Mouse (Mus musculus) limb, embryonic 13.5 days (tissue): ENCODE measurements around the gene Abl2. TPM values are rescaled to one million over a fixed set of nuclear protein-coding genes. Genes with fewer than 3 reads are reported as not detected.

Experiments
- ATAC-seq: fragments of 200-750 bp; cut with Nextera tagmentation; 2 replicates; pipeline ENCODE4 v1.8.0; 2017; ENCODE audit warnings: low read depth, moderate number of reproducible peaks, moderate TSS enrichment; ENCODE audit not compliant: low FRiP score
- H3K27ac ChIP-seq: fragments of 300-500 bp; sonication (generic); 2 replicates; pipeline ENCODE4 v1.5.1; 2015; ENCODE audit warnings: inconsistent platforms, mild to moderate bottlenecking, moderate library complexity
- H3K27me3 ChIP-seq: fragments of 300-500 bp; sonication (generic); 2 replicates; pipeline ENCODE4 v1.6.1; 2015; ENCODE audit warnings: mild to moderate bottlenecking, inconsistent platforms
- H3K36me3 ChIP-seq: fragments of 300-500 bp; sonication (generic); 2 replicates; pipeline ENCODE4 v1.6.1; 2015; ENCODE audit warnings: inconsistent platforms, mild to moderate bottlenecking, moderate library complexity
- H3K4me1 ChIP-seq: fragments of 300-500 bp; sonication (generic); 2 replicates; pipeline ENCODE4 v1.6.1; 2015; ENCODE audit warnings: inconsistent platforms
- H3K4me2 ChIP-seq: fragments of 300-500 bp; sonication (generic); replicated peaks from 2 replicates; pipeline ENCODE4 v1.6.1; 2015; ENCODE audit warnings: inconsistent platforms, mild to moderate bottlenecking, moderate library complexity
- H3K4me3 ChIP-seq: fragments of 300-500 bp; sonication (generic); 2 replicates; pipeline ENCODE4 v1.5.1; 2015; ENCODE audit warnings: moderate library complexity, mild to moderate bottlenecking, inconsistent platforms
- H3K9ac ChIP-seq: fragments of 300-500 bp; sonication (generic); 2 replicates; pipeline ENCODE4 v1.6.1; 2015; ENCODE audit warnings: mild to moderate bottlenecking, inconsistent platforms
- H3K9me3 ChIP-seq: fragments of 300-500 bp; sonication (generic); 2 replicates; pipeline ENCODE4 v1.6.1; 2016; ENCODE audit warnings: inconsistent platforms
- WGBS: fragments of 180-500 bp; shearing (Covaris S2); methylation state at CpG from one replicate; pipeline ENCODE4 v1.1.7; 2015; 5-methylcytosine and 5-hydroxymethylcytosine counted together
- polyA plus RNA-seq: library from polyadenylated mRNA; unstranded; fragments of >200 nt; fragmentation: Nextera tagmentation; extraction: Ambion mirVana; gene quantifications from 2 replicates; pipeline ENCODE4 v1.2.1, GENCODE M21; 2015

Gene Abl2
- polyA plus RNA-seq, 1 experiment from 2014 or later, result 5.3 TPM

GRCm38 (mm10) chr1:156641808-156642207 is 83.2 kb downstream of the Abl2 start:
- ATAC-seq, result no peak
- peaks cover 29% of the 10 kb centered on the region for H3K4me1 ChIP-seq
- no peak overlapping the region for H3K4me3 ChIP-seq
- no peak overlapping the region for H3K27ac ChIP-seq
- H3K4me2 ChIP-seq, result no peak overlapping the region
- no peaks in the 10 kb centered on the region for H3K27me3 ChIP-seq
- no peaks in the 10 kb centered on the region for H3K9me3 ChIP-seq
- WGBS, result 87% methylated on average over 10 of the region's 10 CpGs
- peaks cover 51% of the 10 kb centered on the region for H3K36me3 ChIP-seq
- no peak overlapping the region for H3K9ac ChIP-seq

GRCm38 (mm10) chr1:156642813-156643212 is 84.2 kb downstream of the Abl2 start:
- H3K27ac ChIP-seq, result 0 out of 2 replicates have a peak overlapping the region, but pooled peaks have one; percentile 28
- no peaks in the 10 kb centered on the region for H3K27me3 ChIP-seq
- H3K9me3 ChIP-seq, result no peaks in the 10 kb centered on the region
- peak; percentile 29; the same call in 1 of the 2 replicates for ATAC-seq
- H3K4me1 ChIP-seq, result peaks cover 29% of the 10 kb centered on the region
- H3K4me3 ChIP-seq, result no peak overlapping the region
- no peak overlapping the region for H3K9ac ChIP-seq
- 43% methylated on average over 12 of the region's 12 CpGs for WGBS
- H3K4me2 ChIP-seq, result no peak overlapping the region
- peaks cover 44% of the 10 kb centered on the region for H3K36me3 ChIP-seq

- Histone ChIP-seq H3K27me3 (no peaks in the 10 kb centered on the region), H3K4me2 (no peak overlapping the region), H3K27ac (no peak overlapping the region), H3K9me3 (no peaks in the 10 kb centered on the region), H3K9ac (no peak overlapping the region), H3K36me3 (peaks cover 52% of the 10 kb centered on the region), H3K4me1 (peaks cover 29% of the 10 kb centered on the region), H3K4me3 (no peak overlapping the region)
- 40% methylated on average over 10 of the region's 10 CpGs for WGBS
- ATAC-seq, result no peak
These were observed 85.5 kb downstream of the Abl2 start for GRCm38 (mm10) chr1:156644061-156644460.

- no peak overlapping the region for H3K4me3 ChIP-seq
- no peak for ATAC-seq
- H3K4me1 ChIP-seq, result peaks cover 29% of the 10 kb centered on the region
- no peaks in the 10 kb centered on the region for H3K27me3 ChIP-seq
- peaks cover 48% of the 10 kb centered on the region for H3K36me3 ChIP-seq
- 52% methylated on average over 13 of the region's 13 CpGs for WGBS
- no peak overlapping the region for H3K4me2 ChIP-seq
- H3K9me3 ChIP-seq, result no peaks in the 10 kb centered on the region
- no peak overlapping the region for H3K27ac ChIP-seq
- H3K9ac ChIP-seq, result no peak overlapping the region
These were observed 86.4 kb downstream of the Abl2 start for GRCm38 (mm10) chr1:156644780-156645523.

GRCm38 (mm10) chr1:156645971-156646370 is 87.4 kb downstream of the Abl2 start:
- no peaks in the 10 kb centered on the region for H3K27me3 ChIP-seq
- WGBS, result 79% methylated on average over 4 of the region's 4 CpGs
- H3K36me3 ChIP-seq, result peaks cover 38% of the 10 kb centered on the region
- no peaks in the 10 kb centered on the region for H3K9me3 ChIP-seq
- H3K9ac ChIP-seq, result no peak overlapping the region
- no peak overlapping the region for H3K27ac ChIP-seq
- ATAC-seq, result no peak
- H3K4me1 ChIP-seq, result peaks cover 29% of the 10 kb centered on the region
- no peak overlapping the region for H3K4me2 ChIP-seq
- no peak overlapping the region for H3K4me3 ChIP-seq

GRCm38 (mm10) chr1:156648705-156649104 is 90.1 kb downstream of the Abl2 start:
- no peak for ATAC-seq
- peaks cover 31% of the 10 kb centered on the region for H3K4me1 ChIP-seq
- H3K27me3 ChIP-seq, result no peaks in the 10 kb centered on the region
- H3K9ac ChIP-seq, result no peak overlapping the region
- H3K9me3 ChIP-seq, result no peaks in the 10 kb centered on the region
- H3K36me3 ChIP-seq, result peaks cover 20% of the 10 kb centered on the region
- no peak overlapping the region for H3K27ac ChIP-seq
- no peak overlapping the region for H3K4me3 ChIP-seq
- WGBS, result 32% methylated on average over 2 of the region's 2 CpGs
- H3K4me2 ChIP-seq, result no peak overlapping the region

GRCm38 (mm10) chr1:156650631-156651030 is 92.0 kb downstream of the Abl2 start:
- 83% methylated on average over 9 of the region's 9 CpGs for WGBS
- no peak for ATAC-seq
- no peak overlapping the region for H3K27ac ChIP-seq
- H3K27me3 ChIP-seq, result no peaks in the 10 kb centered on the region
- peaks cover 34% of the 10 kb centered on the region for H3K4me1 ChIP-seq
- no peak overlapping the region for H3K4me3 ChIP-seq
- H3K36me3 ChIP-seq, result peaks cover 21% of the 10 kb centered on the region
- no peak overlapping the region for H3K9ac ChIP-seq
- no peaks in the 10 kb centered on the region for H3K9me3 ChIP-seq
- no peak overlapping the region for H3K4me2 ChIP-seq

- no peak overlapping the region for H3K4me3 ChIP-seq
- H3K9me3 ChIP-seq, result no peaks in the 10 kb centered on the region
- peak; percentile 29; the same call in 1 of the 2 replicates for ATAC-seq
- H3K4me1 ChIP-seq, result peaks cover 34% of the 10 kb centered on the region
- H3K27ac ChIP-seq, result no peak overlapping the region
- no peak overlapping the region for H3K4me2 ChIP-seq
- H3K36me3 ChIP-seq, result peaks cover 25% of the 10 kb centered on the region
- H3K9ac ChIP-seq, result no peak overlapping the region
- H3K27me3 ChIP-seq, result no peaks in the 10 kb centered on the region
- WGBS, result 45% methylated on average over 6 of the region's 6 CpGs
These were observed 93.7 kb downstream of the Abl2 start for GRCm38 (mm10) chr1:156652189-156652822.

- Histone ChIP-seq H3K36me3 (peaks cover 12% of the 10 kb centered on the region), H3K9ac (peak overlapping the region; percentile 14; the same call in 1 of the 2 replicates), H3K27ac (peak overlapping the region; percentile 28; the same call in 1 of the 2 replicates), H3K4me3 (no peak overlapping the region), H3K4me1 (peaks cover 34% of the 10 kb centered on the region), H3K4me2 (no peak overlapping the region), H3K9me3 (no peaks in the 10 kb centered on the region), H3K27me3 (no peaks in the 10 kb centered on the region)
- 47% methylated on average over 13 of the region's 13 CpGs for WGBS
- ATAC-seq, result no peak
These were observed 96.3 kb downstream of the Abl2 start for GRCm38 (mm10) chr1:156654735-156655530.

- no peak overlapping the region for H3K4me3 ChIP-seq
- ATAC-seq, result no peak
- no peak overlapping the region for H3K27ac ChIP-seq
- H3K27me3 ChIP-seq, result no peaks in the 10 kb centered on the region
- WGBS, result 87% methylated on average over 4 of the region's 4 CpGs
- H3K9me3 ChIP-seq, result no peaks in the 10 kb centered on the region
- H3K4me1 ChIP-seq, result peaks cover 27% of the 10 kb centered on the region
- peaks cover 12% of the 10 kb centered on the region for H3K36me3 ChIP-seq
- no peak overlapping the region for H3K9ac ChIP-seq
- no peak overlapping the region for H3K4me2 ChIP-seq
These were observed 98.9 kb downstream of the Abl2 start for GRCm38 (mm10) chr1:156657523-156657922.

- WGBS, result 86% methylated on average over 5 of the region's 5 CpGs
- ATAC-seq, result no peak
- Histone ChIP-seq H3K27ac (no peak overlapping the region), H3K9ac (no peak overlapping the region), H3K4me1 (peaks cover 19% of the 10 kb centered on the region), H3K4me3 (no peak overlapping the region), H3K4me2 (no peak overlapping the region), H3K36me3 (peaks cover 9% of the 10 kb centered on the region), H3K9me3 (no peaks in the 10 kb centered on the region), H3K27me3 (no peaks in the 10 kb centered on the region)
These were observed 100.1 kb downstream of the Abl2 start for GRCm38 (mm10) chr1:156658676-156659075.
